Mouse (Mus musculus): Measurements from ENCODE around the gene Arhgef6.

GRCm38 (mm10) chrX:57372965-57373364, 34.4 kb upstream of the Arhgef6 start:
- TF ChIP-seq POLR2A (IDR thresholded peaks at IDR 0.05; ENCODE audit: control insufficient read depth, low read depth, low read length): no peak
- TF ChIP-seq CTCF (IDR thresholded peaks at IDR 0.05; ENCODE audit: control insufficient read depth, insufficient read depth, insufficient replicate concordance, low read depth, low read length): no peak
